Mouse (Mus musculus) thymus, postnatal 10 days (tissue): ENCODE measurements around the gene Cenpq.

ENCODE experiments used
- DNase-seq, 2 experiments: peaks; one replicate each; pipeline ENCODE4 v3.0.0; 2021; ENCODE audit warnings: low spot score in 2 of 2

The Cenpq gene

GRCm38 (mm10) chr17:40934420-40935231 lies at the start of gene Cenpq, which contains the start of gene Mut:
TSS of gene Cenpq (minus strand) at chr17:40935047.
TSS of gene Mut (plus strand) at chr17:40934685.
- DNase-seq, result peak; percentile 92

GRCm38 (mm10) chr17:40977914-40978313 lies 43.1 kb upstream of the Cenpq start:
- no peak for DNase-seq

DNA sequence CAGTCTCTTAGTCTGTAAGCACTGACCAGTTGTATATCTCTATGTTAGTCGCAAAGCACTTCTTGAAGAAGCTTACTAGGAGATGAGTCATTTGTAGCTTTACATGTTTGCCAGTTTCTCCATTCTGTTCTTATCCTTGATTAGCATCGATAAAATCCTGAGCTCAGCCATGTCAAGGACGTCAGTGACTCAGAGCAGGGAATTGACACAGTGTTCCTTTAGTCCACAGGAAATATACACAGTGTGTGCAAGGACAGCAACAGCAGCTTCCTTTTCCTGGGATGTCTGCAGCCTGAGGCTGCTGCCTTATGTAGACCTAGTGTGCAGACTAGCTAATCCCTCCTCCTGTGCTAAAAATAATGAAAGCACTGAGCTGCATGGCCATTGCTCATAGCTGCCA lies 13.7 kb upstream of the Cenpq start:
- DNase-seq, result no peak

- DNase-seq, result no peak
These were observed 862 bp downstream of the Cenpq start for GRCm38 (mm10) chr17:40933985-40934384.

- DNase-seq, result no peak
These were observed 19.3 kb downstream of the Cenpq start for GRCm38 (mm10) chr17:40915499-40915898.

- DNase-seq, result no peak
These were observed 20.6 kb downstream of the Cenpq start, which contains the start of gene Glyatl3 for GRCm38 (mm10) chr17:40914250-40914649. TSS of gene Glyatl3 (minus strand) at chr17:40914350.

- DNase-seq, result no peak
These were observed 30.1 kb downstream of the Cenpq start for GRCm38 (mm10) chr17:40904721-40905154.

DNA sequence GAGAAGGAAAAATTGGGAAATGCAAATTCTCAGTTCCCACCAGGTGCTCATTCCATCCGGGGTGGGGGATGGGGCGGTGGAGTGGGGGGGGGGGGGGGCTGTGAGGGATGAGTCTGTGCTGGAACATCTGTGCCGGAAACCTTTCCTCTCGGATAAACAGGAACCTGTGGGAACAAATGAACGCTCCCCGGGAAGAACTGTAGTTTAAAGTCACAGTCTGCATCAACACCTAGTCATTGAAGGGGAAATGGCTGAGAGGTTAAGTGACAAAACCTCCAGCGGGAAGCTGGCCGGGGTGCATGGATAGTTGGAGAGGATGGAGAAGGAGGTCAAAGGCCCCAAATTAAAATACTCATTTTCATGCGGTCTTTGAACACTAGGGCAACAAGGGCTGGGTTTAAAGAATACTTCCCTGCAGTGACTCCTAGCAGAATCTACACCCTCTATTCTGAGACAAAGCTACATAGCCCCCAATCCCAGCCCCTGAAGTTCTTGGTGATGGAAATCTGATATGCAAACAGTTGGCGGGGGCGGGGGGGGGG lies 30.7 kb downstream of the Cenpq start:
- no peak for DNase-seq

DNA sequence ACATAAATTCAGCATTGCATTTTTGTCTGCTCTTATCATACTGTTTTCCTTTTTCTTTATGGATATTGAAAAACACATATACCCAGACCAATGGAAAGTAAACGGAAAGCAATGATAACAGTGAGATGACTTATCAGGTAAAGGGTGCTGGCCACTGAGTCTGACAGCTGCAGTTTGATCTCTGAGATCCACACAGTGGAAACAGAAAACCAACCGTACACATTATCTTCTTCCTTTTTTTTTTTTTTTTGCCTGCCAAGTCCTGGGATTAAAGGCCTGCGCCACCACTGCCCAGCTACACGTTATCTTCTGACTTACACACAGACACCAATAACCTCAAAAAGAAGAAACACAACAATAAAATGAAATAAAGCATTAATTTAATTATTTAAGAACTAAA lies 31.5 kb downstream of the Cenpq start:
- DNase-seq, result no peak

DNA sequence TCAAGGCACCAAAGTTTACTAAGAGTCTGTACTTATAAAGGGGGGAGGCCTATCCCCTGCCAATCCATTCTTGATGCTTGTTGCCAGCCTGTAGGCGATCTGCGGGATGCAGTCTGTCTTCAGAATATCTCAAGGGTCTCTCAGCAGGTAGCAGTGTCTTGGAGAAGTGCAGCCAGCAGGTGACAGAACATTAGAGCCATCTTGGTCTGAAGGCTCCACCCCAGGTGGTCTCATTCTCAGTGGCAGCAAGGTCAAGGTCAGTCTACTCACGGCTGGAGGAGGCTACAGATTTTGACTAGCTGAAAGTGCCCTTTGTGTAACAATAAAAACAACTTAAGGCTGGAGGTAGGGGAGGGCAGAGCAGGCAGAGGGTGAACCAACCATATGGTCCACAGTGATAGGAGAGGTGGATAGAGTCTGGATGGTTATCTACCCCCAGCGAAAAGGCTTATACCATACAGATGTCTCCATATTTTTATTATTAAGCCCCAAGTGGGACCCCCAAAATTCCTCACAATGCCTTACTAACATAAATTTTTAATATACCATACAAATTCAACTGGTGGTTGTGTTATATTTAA lies 35.0 kb downstream of the Cenpq start:
- DNase-seq, result no peak

DNA sequence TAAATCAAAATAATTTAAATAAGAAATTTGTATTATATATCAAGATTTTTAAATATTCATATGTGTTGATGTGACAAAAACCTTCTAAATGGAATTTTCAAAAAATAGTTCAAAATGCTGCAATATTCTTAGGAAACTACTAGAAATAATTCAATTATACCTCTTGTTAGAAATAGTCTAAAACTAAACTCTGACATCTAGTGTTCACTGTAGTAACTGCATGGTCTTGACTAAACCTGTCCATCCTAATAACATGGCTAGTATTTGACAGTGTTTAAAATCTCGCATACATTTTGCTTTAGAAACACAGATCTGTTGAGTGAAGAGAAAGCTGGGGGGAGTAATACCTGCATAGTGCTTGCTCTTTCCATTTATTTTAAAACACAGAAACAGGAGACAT lies 38.0 kb downstream of the Cenpq start:
- DNase-seq, result no peak

DNA sequence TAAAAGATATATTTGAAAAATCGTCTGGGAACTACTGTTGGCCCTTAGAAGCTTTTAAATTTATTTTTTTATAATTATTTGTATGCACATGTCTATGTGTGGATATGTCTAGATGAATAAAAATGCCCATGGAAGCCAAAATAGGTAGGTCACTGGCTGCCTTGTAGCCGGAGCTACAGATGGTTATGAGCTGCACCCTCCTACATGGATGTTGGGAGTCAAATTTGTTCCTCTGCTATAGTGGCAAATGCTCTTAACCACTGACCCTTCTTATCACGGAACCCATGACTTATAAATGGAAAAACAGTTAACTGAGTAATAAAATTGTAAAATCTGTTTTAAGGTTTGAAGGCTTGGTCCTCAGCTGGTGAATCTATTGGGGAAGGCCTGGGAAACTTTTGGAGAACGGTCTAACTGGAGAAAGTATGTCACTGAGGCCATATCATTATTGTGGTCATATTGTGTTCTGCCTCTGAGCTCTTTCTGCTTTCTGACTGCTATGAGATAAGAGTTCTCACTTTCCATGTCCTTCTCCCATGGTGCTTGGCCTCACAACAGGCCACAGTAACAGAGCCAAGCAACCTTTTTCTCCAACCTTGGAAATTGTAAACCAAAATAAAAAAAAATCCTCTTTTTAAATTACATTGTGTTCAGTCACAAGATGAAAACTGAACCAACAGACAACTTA lies 46.9 kb downstream of the Cenpq start:
- DNase-seq, result no peak

DNA sequence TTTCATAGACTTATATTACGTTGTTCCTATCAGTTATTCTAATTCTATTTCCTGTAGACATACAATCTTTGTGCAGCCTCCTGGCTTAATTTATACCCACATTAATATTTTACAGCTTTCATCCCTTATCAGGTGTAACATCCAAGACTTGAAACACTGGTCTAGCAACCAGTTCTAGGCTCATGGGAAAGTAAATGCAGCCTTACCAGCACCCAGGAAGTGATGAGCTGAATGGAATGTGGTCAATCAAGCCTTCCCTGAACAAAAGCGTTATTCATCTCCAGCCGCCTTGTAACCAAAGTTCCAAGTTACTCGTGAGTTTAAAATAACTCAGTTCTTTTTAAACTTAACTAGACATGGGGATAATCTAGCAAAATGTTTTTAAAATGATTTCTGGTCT lies 49.7 kb downstream of the Cenpq start:
- DNase-seq, result no peak

DNA sequence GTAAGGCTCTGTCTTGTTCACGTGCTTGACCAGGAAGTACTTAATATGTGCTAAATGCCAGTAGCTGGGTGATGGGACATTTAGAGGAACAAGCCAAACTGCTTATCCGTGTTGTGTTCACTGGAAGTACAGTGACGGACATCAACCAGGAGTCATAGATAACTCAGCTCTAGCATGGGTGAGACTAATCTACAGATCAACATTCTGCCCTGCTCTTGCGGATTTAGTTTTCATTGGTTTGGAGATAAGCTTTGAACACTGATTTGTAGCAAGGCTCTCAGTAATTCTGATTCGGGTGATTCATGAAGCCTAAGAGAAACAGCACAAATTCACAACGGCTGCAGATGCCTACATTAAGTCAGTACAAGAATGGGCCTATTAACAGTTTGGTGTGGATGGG lies 52.7 kb downstream of the Cenpq start:
- DNase-seq, result no peak

- DNase-seq, result no peak
These were observed 54.7 kb downstream of the Cenpq start, which contains the start of gene 9130008F23Rik for GRCm38 (mm10) chr17:40879924-40880691. TSS of gene 9130008F23Rik (minus strand) at chr17:40880559.

GRCm38 (mm10) chr17:40879528-40879923 lies 55.3 kb downstream of the Cenpq start:
- no peak for DNase-seq

DNA sequence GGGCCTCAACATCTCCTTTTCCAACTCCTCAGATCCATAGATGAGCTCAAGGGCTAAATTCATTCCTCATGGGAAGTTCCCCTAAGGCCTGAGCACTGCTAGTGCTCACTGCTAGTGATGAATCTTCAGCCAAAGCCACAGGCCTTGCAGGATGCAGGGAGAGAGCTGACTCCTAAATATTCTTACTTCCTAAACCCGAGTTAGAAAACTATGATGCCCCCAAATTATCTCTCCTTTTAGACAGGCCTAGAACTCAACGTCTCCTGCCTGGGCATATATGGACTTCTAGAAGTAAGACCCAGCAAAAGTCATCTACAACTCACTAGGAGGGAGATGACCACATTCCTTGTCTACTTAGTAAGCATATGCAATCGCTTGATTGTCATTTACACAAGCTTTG lies 57.1 kb downstream of the Cenpq start:
- no peak for DNase-seq

GRCm38 (mm10) chr17:40875568-40875967 lies 59.3 kb downstream of the Cenpq start:
- DNase-seq, result no peak

- DNase-seq, result no peak
These were observed 60.1 kb downstream of the Cenpq start for GRCm38 (mm10) chr17:40874701-40875100.

DNA sequence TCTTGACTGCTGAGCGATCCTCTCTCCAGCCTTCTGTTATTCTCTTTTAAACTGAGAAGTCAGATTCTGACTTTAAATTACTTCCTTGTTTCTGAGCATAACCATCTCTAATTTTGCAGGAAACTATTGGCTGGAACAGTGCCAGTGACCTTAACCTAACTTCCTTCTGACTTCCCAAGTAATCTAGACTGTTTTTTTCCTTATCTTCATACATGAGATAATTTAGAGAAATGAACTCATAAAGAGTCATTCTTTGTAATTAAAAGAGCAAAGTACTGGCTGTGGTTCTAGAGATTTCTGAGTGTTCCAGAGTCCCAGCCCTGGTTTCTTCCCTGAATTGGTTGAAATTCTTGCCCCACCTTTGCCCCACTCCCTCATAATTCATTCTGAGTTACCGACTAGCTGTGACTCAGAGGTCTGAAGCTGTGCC lies 61.2 kb downstream of the Cenpq start:
- DNase-seq, result no peak
